20 mouse cellular contexts compared by ENCODE assay signal in the genomic region with DNA sequence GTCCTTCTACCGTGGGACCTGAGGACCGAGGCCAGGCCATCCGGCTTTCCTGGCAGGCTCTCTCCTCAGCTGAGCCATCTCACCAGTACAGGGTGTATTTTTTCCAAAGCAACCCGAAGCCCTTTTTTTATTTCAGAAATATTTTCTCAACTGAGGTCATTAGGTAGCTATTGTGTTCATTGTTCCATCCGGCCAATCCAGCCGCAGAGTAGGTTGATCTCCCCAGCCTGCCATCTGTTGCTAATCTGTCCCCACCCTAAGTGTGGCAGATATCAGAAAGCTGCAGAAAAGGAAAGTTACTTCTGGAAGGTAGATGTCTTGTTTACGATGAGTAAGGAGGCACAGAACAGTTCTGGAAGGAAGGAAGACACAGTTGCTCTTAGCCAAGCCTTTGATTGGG. TPM values are rescaled to one million over a fixed set of nuclear protein-coding genes. Genes with fewer than 3 reads are reported as not detected.
A peak's percentile ranks its signal among the peaks of the same experiment; 100 is the strongest.
DNase-seq lines count a peak whose midpoint lies in the region; ATAC-seq and TF ChIP-seq lines count a peak whose summit lies in the region.
"Had no signal": no experiment of that assay in that cellular context is flagged by ENCODE, and none has a peak within 500 bp of the region (broad histone marks: within the 10 kb centered on the region; RNA-seq: fewer than 3 reads in every experiment).

No protein-coding gene starts in this region.

- no peaks in the 10 kb centered on the region for H3K9me3 ChIP-seq in MEL (replicated peaks; ENCODE audit: insufficient read depth, low read length)
- H3K9me3 ChIP-seq in heart, embryonic 12.5 days (replicated peaks): no peaks in the 10 kb centered on the region
- H3K9me3 ChIP-seq in liver, embryonic 12.5 days (replicated peaks): no peaks in the 10 kb centered on the region
- H3K9me3 ChIP-seq: forebrain, embryonic 12.5 days; kidney, embryonic 15.5 days; limb, embryonic 13.5 days had no signal

- peak overlapping the region; percentile 73 for H3K27ac ChIP-seq in gastrocnemius, adult 2 months
- H3K27ac ChIP-seq in MEL (ENCODE audit: control insufficient read depth, low read depth, low read length): peak overlapping the region; percentile 48
- H3K27ac ChIP-seq in heart, embryonic 12.5 days (ENCODE audit: poor library complexity, severe bottlenecking): no peak overlapping the region
- peak overlapping the region; percentile 95 for H3K27ac ChIP-seq in liver, embryonic 12.5 days
- H3K27ac ChIP-seq: forebrain, embryonic 12.5 days; hindbrain, embryonic 14.5 days; kidney, embryonic 15.5 days; limb, embryonic 13.5 days; macrophage had no signal

- WGBS in heart, embryonic 12.5 days: 66% methylated on average over 7 of the region's 7 CpGs
- 31% methylated on average over 7 of the region's 7 CpGs for WGBS in liver, embryonic 12.5 days (ENCODE audit: insufficient replicate concordance)

- TF ChIP-seq EP300 in MEL (IDR thresholded peaks at IDR 0.05; ENCODE audit: low read depth in 1 of 2, low read length in 2 of 2): peak; percentile 78 to 82

- peaks cover 0 to 28% of the 10 kb centered on the region in 2 experiments; a peak in 3 of 4 replicates for H3K4me1 ChIP-seq in MEL (ENCODE audit: control insufficient read depth in 1 of 2, insufficient read depth in 2 of 2, low read length in 2 of 2)
- peaks cover 33% of the 10 kb centered on the region for H3K4me1 ChIP-seq in heart, embryonic 12.5 days (replicated peaks)
- H3K4me1 ChIP-seq in liver, embryonic 12.5 days: peaks cover 75% of the 10 kb centered on the region

- H3K79me2 ChIP-seq in MEL (ENCODE audit: control insufficient read depth, insufficient read depth, low read length, poor library complexity): peaks cover 1% of the 10 kb centered on the region; the same call in 1 of the 2 replicates

- no peak overlapping the region for H3K4me3 ChIP-seq in gastrocnemius, adult 2 months
- peak overlapping the region; percentile 13 to 18; a peak in 2 of 4 replicates for H3K4me3 ChIP-seq in MEL (ENCODE audit: control insufficient read depth in 1 of 2, insufficient read depth in 1 of 2, low read depth in 2 of 2, low read length in 2 of 2)
- no peak overlapping the region for H3K4me3 ChIP-seq in heart, embryonic 12.5 days
- peak overlapping the region; percentile 23 for H3K4me3 ChIP-seq in liver, embryonic 12.5 days
- H3K4me3 ChIP-seq: forebrain, embryonic 12.5 days; kidney, embryonic 15.5 days; limb, embryonic 13.5 days; myocyte had no signal

- H3K36me3 ChIP-seq in MEL (ENCODE audit: control insufficient read depth in 1 of 2, insufficient read depth in 2 of 2, low read length in 2 of 2): peaks cover 0 to 7% of the 10 kb centered on the region in 2 experiments; a peak in 1 of 4 replicates
- H3K36me3 ChIP-seq in heart, embryonic 12.5 days: peaks cover 25% of the 10 kb centered on the region
- H3K36me3 ChIP-seq in liver, embryonic 12.5 days: peaks cover 11% of the 10 kb centered on the region

- no peak for TF ChIP-seq CTCF in gastrocnemius, adult 2 months (IDR thresholded peaks at IDR 0.05)
- TF ChIP-seq CTCF in MEL (IDR thresholded peaks at IDR 0.05 in 2 of 3, conservative IDR thresholded peaks at IDR 0.05 in 1 of 3; ENCODE audit: control insufficient read depth in 1 of 3, insufficient read depth in 1 of 3, low read depth in 2 of 3, low read length in 3 of 3, poor library complexity in 1 of 3, severe bottlenecking in 1 of 3): no peak

- ATAC-seq in heart, embryonic 12.5 days (ENCODE audit: insufficient number of reproducible peaks, low FRiP score): peak; percentile 6; the same call in 1 of the 2 replicates
- ATAC-seq in liver, embryonic 12.5 days: peak; percentile 77
- ATAC-seq: activated CD4-positive, CD25-positive, alpha-beta regulatory T cell, adult 4 months had no signal

- H3K4me2 ChIP-seq in heart, embryonic 12.5 days: no peak overlapping the region
- H3K4me2 ChIP-seq in liver, embryonic 12.5 days: peak overlapping the region; percentile 58
- H3K4me2 ChIP-seq: forebrain, embryonic 12.5 days; hindbrain, embryonic 14.5 days; kidney, embryonic 15.5 days; limb, embryonic 13.5 days had no signal

- intact Hi-C loops in gastrocnemius, adult 2 months (cut with DNase I): loop anchor here (5.0 kb wide), 1 partner anchor 36 kb away; no protein-coding TSS in a partner anchor
- intact Hi-C loops in gastrocnemius, postnatal 36 days (cut with DNase I): no loop called here

- H3K27me3 ChIP-seq in MEL (ENCODE audit: control insufficient read depth in 1 of 2, insufficient read depth in 2 of 2, low read length in 2 of 2): no peaks in the 10 kb centered on the region
- no peaks in the 10 kb centered on the region for H3K27me3 ChIP-seq in heart, embryonic 12.5 days (replicated peaks)
- H3K27me3 ChIP-seq in liver, embryonic 12.5 days (replicated peaks): no peaks in the 10 kb centered on the region
- H3K27me3 ChIP-seq: forebrain, embryonic 12.5 days; kidney, embryonic 15.5 days; limb, embryonic 13.5 days had no signal

- no peak for TF ChIP-seq RAD21 in MEL (IDR thresholded peaks at IDR 0.05; ENCODE audit: low read depth, low read length)

- peak; percentile 45 for DNase-seq in gastrocnemius, adult 2 months
- no peak for DNase-seq in gastrocnemius, postnatal 36 days
- DNase-seq in MEL (ENCODE audit: low read depth, low spot score): peak; percentile 73
- no peak for DNase-seq in adrenal gland, postnatal 14 days
- DNase-seq in layer of hippocampus, adult 9-11 months: no peak
- DNase-seq in embryo, embryonic 10 days (ENCODE audit: low spot score): no peak
- DNase-seq: embryo, embryonic 11 days; gastrocnemius, postnatal 14 days; layer of hippocampus, postnatal 36 days; right cerebral cortex, postnatal 4 days; thymus, postnatal 25 days had no signal

- peak overlapping the region; percentile 29; the same call in 1 of the 2 replicates for H3K9ac ChIP-seq in MEL (ENCODE audit: control insufficient read depth, low read depth, low read length, poor library complexity, severe bottlenecking)
- no peak overlapping the region for H3K9ac ChIP-seq in heart, embryonic 12.5 days
- peak overlapping the region; percentile 66 for H3K9ac ChIP-seq in liver, embryonic 12.5 days
- H3K9ac ChIP-seq: forebrain, embryonic 12.5 days; kidney, embryonic 15.5 days; limb, embryonic 13.5 days had no signal

- no peak for TF ChIP-seq POLR2A in MEL (IDR thresholded peaks at IDR 0.05; ENCODE audit: control insufficient read depth in 1 of 2, insufficient read depth in 1 of 2, low read depth in 1 of 2, low read length in 2 of 2, poor library complexity in 1 of 2)

TF ChIP-seq in MEL, 35 proteins besides CTCF, POLR2A, EP300 and RAD21 (continues in another document):
- no peak for TF ChIP-seq KAT2A (conservative IDR thresholded peaks at IDR 0.05; ENCODE audit: low read depth, low read length)
- no peak for TF ChIP-seq USF2 (IDR thresholded peaks at IDR 0.05; ENCODE audit: borderline replicate concordance in 1 of 2, insufficient read depth in 1 of 2, low read depth in 1 of 2, low read length in 2 of 2)
- TF ChIP-seq TCF12 (IDR thresholded peaks at IDR 0.05; ENCODE audit: low read depth, low read length): peak; percentile 92

RNA-seq across cellular contexts. Expression of a gene that starts 6.9 kb away (rescaled TPM):
- total RNA-seq in gastrocnemius, adult 2 months (2021): 10 to 100 TPM; 15.6 to 21.0 TPM
- 10 to 100 TPM; 13.9 to 15.0 TPM for total RNA-seq in gastrocnemius, postnatal 36 days (2021)
- total RNA-seq in MEL (2012; rRNA removed): 9.6 TPM in 2 replicates
- 10 to 100 TPM in 1 of 2 experiments, not detected in 1; 12.7 TPM for polyA plus RNA-seq in MEL (2012; ENCODE audit: insufficient read depth in 1 of 2, insufficient read length in 2 of 2, low read depth in 1 of 2, low replicate concordance in 2 of 2, missing spikeins in 1 of 2)
- polyA plus RNA-seq in heart, embryonic 12.5 days (2016; fragmentation: Nextera tagmentation; extraction: Ambion mirVana): 30.1 and 32.0 TPM in 2 replicates
- polyA plus RNA-seq in liver, embryonic 12.5 days (2016; fragmentation: Nextera tagmentation; extraction: Ambion mirVana): 16.4 and 17.0 TPM in 2 replicates
- 17.3 and 17.7 TPM in 2 replicates for total RNA-seq in adrenal gland, postnatal 14 days (2021)

RNA-seq across cellular contexts. Expression of a gene that starts 20.1 kb away (rescaled TPM):
- 10 to 100 TPM; 40.0 to 56.9 TPM for total RNA-seq in gastrocnemius, adult 2 months (2021)
- 10 to 100 TPM; 35.9 to 58.0 TPM for total RNA-seq in gastrocnemius, postnatal 36 days (2021)
- 21.2 and 21.3 TPM in 2 replicates for total RNA-seq in MEL (2012; rRNA removed)
- polyA plus RNA-seq in MEL (2012; ENCODE audit: insufficient read depth in 1 of 2, insufficient read length in 2 of 2, low read depth in 1 of 2, low replicate concordance in 2 of 2, missing spikeins in 1 of 2): 10 to 100 TPM in 1 of 2 experiments, not detected in 1; 32.1 TPM
- polyA plus RNA-seq in heart, embryonic 12.5 days (2016; fragmentation: Nextera tagmentation; extraction: Ambion mirVana): 20.3 and 20.6 TPM in 2 replicates
- polyA plus RNA-seq in liver, embryonic 12.5 days (2016; fragmentation: Nextera tagmentation; extraction: Ambion mirVana): 31.8 and 33.3 TPM in 2 replicates
- total RNA-seq in adrenal gland, postnatal 14 days (2021): 44.8 and 45.4 TPM in 2 replicates

RNA-seq across cellular contexts. Expression of a gene that starts 26.7 kb away (rescaled TPM):
- 1 to 10 TPM; 1.3 to 1.6 TPM for total RNA-seq in gastrocnemius, adult 2 months (2021)
- 1 to 10 TPM; 1.2 to 2.0 TPM for total RNA-seq in gastrocnemius, postnatal 36 days (2021)
- total RNA-seq in MEL (2012; rRNA removed): 0.46 and 1.8 TPM in 2 replicates
- 1 to 10 TPM in 1 of 2 experiments, not detected in 1; 1.2 TPM for polyA plus RNA-seq in MEL (2012; ENCODE audit: insufficient read depth in 1 of 2, insufficient read length in 2 of 2, low read depth in 1 of 2, low replicate concordance in 2 of 2, missing spikeins in 1 of 2)
- polyA plus RNA-seq in heart, embryonic 12.5 days (2016; fragmentation: Nextera tagmentation; extraction: Ambion mirVana): 1.2 and 1.3 TPM in 2 replicates
- 1.0 and 1.1 TPM in 2 replicates for polyA plus RNA-seq in liver, embryonic 12.5 days (2016; fragmentation: Nextera tagmentation; extraction: Ambion mirVana)
- 7.0 and 7.5 TPM in 2 replicates for total RNA-seq in adrenal gland, postnatal 14 days (2021)

RNA-seq across cellular contexts. Expression of a gene that starts 27.0 kb away (rescaled TPM):
- total RNA-seq in gastrocnemius, adult 2 months (2021): 1 to 10 TPM; 1.5 TPM
- total RNA-seq in gastrocnemius, postnatal 36 days (2021): 1 to 10 TPM; 1.8 to 2.2 TPM
- 11.8 and 12.6 TPM in 2 replicates for total RNA-seq in MEL (2012; rRNA removed)
- 10 to 100 TPM in 1 of 2 experiments, not detected in 1; 34.5 TPM for polyA plus RNA-seq in MEL (2012; ENCODE audit: insufficient read depth in 1 of 2, insufficient read length in 2 of 2, low read depth in 1 of 2, low replicate concordance in 2 of 2, missing spikeins in 1 of 2)
- polyA plus RNA-seq in heart, embryonic 12.5 days (2016; fragmentation: Nextera tagmentation; extraction: Ambion mirVana): 38.7 and 39.1 TPM in 2 replicates
- polyA plus RNA-seq in liver, embryonic 12.5 days (2016; fragmentation: Nextera tagmentation; extraction: Ambion mirVana): 172 and 182 TPM in 2 replicates
- total RNA-seq in adrenal gland, postnatal 14 days (2021): 16.1 and 17.8 TPM in 2 replicates

RNA-seq across cellular contexts. Expression of a gene that starts 33.9 kb away (rescaled TPM):
- 10 to 100 TPM; 67.7 to 70.1 TPM for total RNA-seq in gastrocnemius, adult 2 months (2021)
- total RNA-seq in gastrocnemius, postnatal 36 days (2021): 10 to 100 TPM; 63.9 to 64.3 TPM
- 16.1 and 24.3 TPM in 2 replicates for total RNA-seq in MEL (2012; rRNA removed)
- polyA plus RNA-seq in MEL (2012; ENCODE audit: insufficient read depth in 1 of 2, insufficient read length in 2 of 2, low read depth in 1 of 2, low replicate concordance in 2 of 2, missing spikeins in 1 of 2): 10 to 100 TPM in 1 of 2 experiments, not detected in 1; 34.9 TPM
- 6.9 and 7.2 TPM in 2 replicates for polyA plus RNA-seq in heart, embryonic 12.5 days (2016; fragmentation: Nextera tagmentation; extraction: Ambion mirVana)
- 5.9 and 6.5 TPM in 2 replicates for polyA plus RNA-seq in liver, embryonic 12.5 days (2016; fragmentation: Nextera tagmentation; extraction: Ambion mirVana)
- total RNA-seq in adrenal gland, postnatal 14 days (2021): 65.6 and 70.4 TPM in 2 replicates

Comparison
In these comparisons a context has a peak if more than half of its experiments do, and no peak if none do; other contexts are left out.
1. DNase-seq: peak in gastrocnemius, adult 2 months (single experiment) and MEL (single experiment); none in gastrocnemius, postnatal 36 days (0 of 2), adrenal gland, postnatal 14 days (single experiment), layer of hippocampus, adult 9-11 months (single experiment) and embryo, embryonic 10 days (single experiment).
2. H3K4me3 ChIP-seq: peak in MEL (2 of 2) and liver, embryonic 12.5 days (single experiment); none in gastrocnemius, adult 2 months (single experiment) and heart, embryonic 12.5 days (single experiment).